Mouse (Mus musculus): Measurements from ENCODE around the gene Gatd1. TPM values are rescaled to one million over a fixed set of nuclear protein-coding genes. Genes with fewer than 3 reads are reported as not detected.
"Not testable (repeated sequence)": the region's sequence is repeated elsewhere in the genome, so short reads cannot be mapped to it uniquely, and the experiment has no call there.

The Gatd1 gene
- polyA plus RNA-seq, 1 experiment from 2014 or later, result 17.4 TPM

DNA sequence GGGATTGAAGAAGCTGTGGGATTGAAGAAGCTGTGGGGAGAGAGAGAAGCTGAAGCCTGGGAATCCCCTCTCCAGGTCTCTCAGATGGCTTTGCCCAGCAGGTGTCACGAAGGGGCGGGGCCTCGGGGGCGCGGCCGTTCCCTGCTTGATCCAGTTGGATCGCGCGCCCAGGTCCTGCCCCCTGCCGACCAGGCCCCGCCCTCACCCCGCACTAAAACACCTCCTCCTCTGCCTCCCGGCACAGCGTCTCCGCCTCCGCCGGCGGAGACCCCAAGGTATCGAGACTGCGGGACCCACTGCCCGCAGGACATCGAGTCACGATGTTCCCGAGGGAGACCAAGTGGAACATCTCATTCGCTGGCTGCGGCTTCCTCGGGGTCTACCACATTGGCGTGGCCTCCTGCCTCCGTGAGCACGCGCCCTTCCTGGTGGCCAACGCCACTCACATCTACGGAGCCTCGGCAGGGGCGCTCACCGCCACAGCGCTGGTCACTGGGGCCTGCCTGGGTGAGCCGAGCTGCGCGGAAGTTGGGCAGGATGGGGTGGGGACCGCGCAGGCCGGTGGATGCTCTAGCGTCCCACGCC is 41.1 kb upstream of the Gatd1 start, which contains the start of gene Pnpla2:
Pnpla2 (plus strand) TSS at position 232 of the 585 bp plus-strand sequence.
- no peaks in the 10 kb centered on the region for H3K27me3 ChIP-seq (ENCODE audit: insufficient read depth, low read length)
- peaks cover 25% of the 10 kb centered on the region for H3K4me1 ChIP-seq (ENCODE audit: insufficient read depth)
- peak within 1 kb of the TSS; percentile 77 for H3K4me3 ChIP-seq (ENCODE audit: low read depth, low read length)
- H3K36me3 ChIP-seq (replicated peaks; ENCODE audit: insufficient read depth, low read length), result peaks cover 37% of the 10 kb centered on the region
- peak within 1 kb of the TSS; percentile 99 for H3K27ac ChIP-seq (ENCODE audit: low read depth)
- under 1% methylated on average over 45 of the region's 45 CpGs for WGBS (ENCODE audit: insufficient replicate concordance)
- H3K4me2 ChIP-seq (ENCODE audit: low read depth, low read length), result peak within 1 kb of the TSS; percentile 93
- peak within 1 kb of the TSS; percentile 90 for H3K9ac ChIP-seq (replicated peaks)
- TF ChIP-seq CTCF (IDR thresholded peaks at IDR 0.05; ENCODE audit: low read depth), result peak; percentile 48
- TF ChIP-seq EP300 (IDR thresholded peaks at IDR 0.05; ENCODE audit: low read depth), result peak; percentile 22; the same call in 1 of the 2 replicates
- DNase-seq (peak; percentile 99), ATAC-seq (peak; percentile 86)
- H3K9me3 ChIP-seq (ENCODE audit: low read length), result no peaks in the 10 kb centered on the region

DNA sequence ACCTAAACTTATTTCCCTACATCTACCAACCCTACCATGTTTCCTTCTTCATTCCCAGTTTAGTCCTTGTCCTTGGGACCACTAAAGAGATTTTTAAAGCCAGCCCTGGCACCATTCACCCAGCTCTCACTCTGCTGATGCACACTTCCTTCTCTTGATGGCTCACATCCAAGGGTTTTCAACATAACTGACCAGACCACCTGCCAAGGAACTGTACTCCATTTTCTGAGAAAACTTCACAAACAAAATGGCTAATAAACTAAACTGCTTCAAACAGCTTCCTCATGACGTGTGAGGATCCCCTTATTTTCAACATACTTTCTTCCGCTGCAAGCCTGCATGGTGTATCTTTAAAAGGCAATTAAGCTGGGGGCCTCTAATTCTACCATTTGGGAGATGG is 39.7 kb upstream of the Gatd1 start:
- Histone ChIP-seq H3K9me3 (ENCODE audit: low read length) (no peaks in the 10 kb centered on the region), H3K4me2 (ENCODE audit: low read depth, low read length) (no peak overlapping the region), H3K4me1 (ENCODE audit: insufficient read depth) (peaks cover 28% of the 10 kb centered on the region), H3K9ac (replicated peaks) (no peak overlapping the region), H3K27me3 (ENCODE audit: insufficient read depth, low read length) (no peaks in the 10 kb centered on the region), H3K27ac (ENCODE audit: low read depth) (no peak overlapping the region), H3K36me3 (replicated peaks; ENCODE audit: insufficient read depth, low read length) (peaks cover 32% of the 10 kb centered on the region), H3K4me3 (ENCODE audit: low read depth, low read length) (no peak overlapping the region)
- WGBS (ENCODE audit: insufficient replicate concordance), result 69% methylated on average over 2 of the region's 2 CpGs
- DNase-seq (no peak), ATAC-seq (no peak)
- TF ChIP-seq CTCF (IDR thresholded peaks at IDR 0.05; ENCODE audit: low read depth), result no peak

GRCm38 (mm10) chr7:141451928-141452327 is 38.0 kb upstream of the Gatd1 start:
- DNase-seq, result no peak
- Histone ChIP-seq H3K9me3 (ENCODE audit: low read length) (no peaks in the 10 kb centered on the region), H3K9ac (replicated peaks) (no peak overlapping the region; the same call in 1 of the 2 replicates), H3K4me2 (ENCODE audit: low read depth, low read length) (no peak overlapping the region), H3K4me3 (ENCODE audit: low read depth, low read length) (no peak overlapping the region), H3K27ac (ENCODE audit: low read depth) (no peak overlapping the region), H3K36me3 (replicated peaks; ENCODE audit: insufficient read depth, low read length) (peaks cover 19% of the 10 kb centered on the region), H3K4me1 (ENCODE audit: insufficient read depth) (peaks cover 25% of the 10 kb centered on the region), H3K27me3 (ENCODE audit: insufficient read depth, low read length) (no peaks in the 10 kb centered on the region)
- ATAC-seq, result no peak
- TF ChIP-seq CTCF (IDR thresholded peaks at IDR 0.05; ENCODE audit: low read depth) (no peak), EP300 (IDR thresholded peaks at IDR 0.05; ENCODE audit: low read depth) (no peak)

GRCm38 (mm10) chr7:141447110-141447991 is 33.4 kb upstream of the Gatd1 start, which contains the start of gene Rplp2:
TSS of gene Rplp2 (plus strand) at chr7:141447370.
- peaks cover 19% of the 10 kb centered on the region for H3K36me3 ChIP-seq (replicated peaks; ENCODE audit: insufficient read depth, low read length)
- H3K27ac ChIP-seq (ENCODE audit: low read depth), result peak within 1 kb of the TSS; percentile 84
- H3K4me2 ChIP-seq (ENCODE audit: low read depth, low read length), result peak within 1 kb of the TSS; percentile 75
- H3K27me3 ChIP-seq (ENCODE audit: insufficient read depth, low read length), result no peaks in the 10 kb centered on the region
- DNase-seq (peak; percentile 94), ATAC-seq (peak; percentile 90)
- peak within 1 kb of the TSS; percentile 73 for H3K9ac ChIP-seq (replicated peaks)
- no peak for TF ChIP-seq EP300 (IDR thresholded peaks at IDR 0.05; ENCODE audit: low read depth)
- peak; percentile 33 for TF ChIP-seq CTCF (IDR thresholded peaks at IDR 0.05; ENCODE audit: low read depth)
- H3K9me3 ChIP-seq (ENCODE audit: low read length), result no peaks in the 10 kb centered on the region
- H3K4me1 ChIP-seq (ENCODE audit: insufficient read depth), result peaks cover 36% of the 10 kb centered on the region
- peak within 1 kb of the TSS; percentile 62 for H3K4me3 ChIP-seq (ENCODE audit: low read depth, low read length)
- WGBS (ENCODE audit: insufficient replicate concordance), result under 1% methylated on average over 59 of the region's 63 CpGs

DNA sequence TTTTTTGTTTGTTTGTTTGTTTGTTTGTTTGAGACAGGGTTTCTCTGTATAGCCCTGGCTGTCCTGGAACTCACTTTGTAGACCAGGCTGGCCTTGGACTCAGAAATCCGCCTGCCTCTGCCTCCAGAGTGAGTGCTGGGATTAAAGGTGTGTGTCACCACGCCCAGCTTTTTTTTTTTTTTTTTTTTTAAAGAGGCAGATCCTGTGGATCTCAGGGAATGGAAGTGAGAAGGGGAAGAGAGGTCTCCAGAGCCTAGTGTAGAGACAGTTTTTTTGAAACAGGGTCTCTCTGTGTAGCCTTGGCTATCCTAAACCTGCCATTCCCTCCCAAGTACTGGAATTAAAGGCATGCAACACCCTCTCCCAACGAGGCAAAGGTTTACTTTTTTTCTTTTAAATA is 32.4 kb upstream of the Gatd1 start:
- peaks cover 36% of the 10 kb centered on the region for H3K4me1 ChIP-seq (ENCODE audit: insufficient read depth)
- H3K4me2 ChIP-seq (ENCODE audit: low read depth, low read length), result peak overlapping the region; percentile 75

DNA sequence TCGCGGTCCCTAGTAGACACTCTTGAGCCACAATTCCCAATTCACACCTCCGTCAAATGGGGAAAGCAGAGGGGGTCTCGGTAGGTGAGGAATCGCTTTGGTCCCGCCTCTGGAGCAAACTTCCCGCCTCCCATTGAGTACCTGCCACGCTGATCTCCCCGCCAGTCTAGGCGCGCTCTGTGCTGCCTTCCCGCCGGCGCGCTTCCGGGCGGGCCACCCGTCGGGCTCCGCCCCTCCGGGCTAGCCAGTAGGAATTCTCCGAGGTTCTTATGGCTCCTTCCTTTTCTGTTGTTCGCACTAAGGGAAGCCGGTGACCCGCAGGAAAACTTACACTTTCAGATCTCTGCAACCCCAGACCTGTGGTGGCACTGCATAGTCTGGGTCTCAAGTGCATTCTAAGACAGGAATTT is 29.9 kb upstream of the Gatd1 start, which contains the start of gene Pidd1:
Pidd1 (minus strand) TSS at position 198 of the 410 bp plus-strand sequence.
- TF ChIP-seq EP300 (IDR thresholded peaks at IDR 0.05; ENCODE audit: low read depth) (peak; percentile 41; the same call in 1 of the 2 replicates), CTCF (IDR thresholded peaks at IDR 0.05; ENCODE audit: low read depth) (no peak)
- peak within 1 kb of the TSS; percentile 69 for H3K27ac ChIP-seq (ENCODE audit: low read depth)

More for the DNA sequence above, 32.4 kb upstream of the Gatd1 start:
- not testable (repeated sequence) for H3K9me3 ChIP-seq (ENCODE audit: low read length); DNase-seq; ATAC-seq; H3K27me3 ChIP-seq (ENCODE audit: insufficient read depth, low read length); H3K27ac ChIP-seq (ENCODE audit: low read depth)
- WGBS (ENCODE audit: insufficient replicate concordance), result 84% methylated on average over 3 of the region's 3 CpGs
- 0 out of 2 replicates have a peak overlapping the region, but pooled peaks have one; percentile 73 for H3K9ac ChIP-seq (replicated peaks)
- peak overlapping the region; percentile 62; the same call in 1 of the 2 replicates for H3K4me3 ChIP-seq (ENCODE audit: low read depth, low read length)
- peaks cover 14% of the 10 kb centered on the region for H3K36me3 ChIP-seq (replicated peaks; ENCODE audit: insufficient read depth, low read length)

More for the DNA sequence above, 29.9 kb upstream of the Gatd1 start, which contains the start of gene Pidd1:
- ATAC-seq, result peak; percentile 55
- Histone ChIP-seq H3K4me3 (ENCODE audit: low read depth, low read length) (peak within 1 kb of the TSS; percentile 66), H3K36me3 (replicated peaks; ENCODE audit: insufficient read depth, low read length) (peaks cover 23% of the 10 kb centered on the region), H3K4me2 (ENCODE audit: low read depth, low read length) (peak within 1 kb of the TSS; percentile 91), H3K4me1 (ENCODE audit: insufficient read depth) (peaks cover 44% of the 10 kb centered on the region), H3K9me3 (ENCODE audit: low read length) (no peaks in the 10 kb centered on the region), H3K9ac (replicated peaks) (peak within 1 kb of the TSS; percentile 75), H3K27me3 (ENCODE audit: insufficient read depth, low read length) (no peaks in the 10 kb centered on the region)
- peak; percentile 86 for DNase-seq
- 1% methylated on average over 25 of the region's 25 CpGs for WGBS (ENCODE audit: insufficient replicate concordance)
